Mouse (Mus musculus): ENCODE measurements around the gene Twnk.

Twnk gene

DNA sequence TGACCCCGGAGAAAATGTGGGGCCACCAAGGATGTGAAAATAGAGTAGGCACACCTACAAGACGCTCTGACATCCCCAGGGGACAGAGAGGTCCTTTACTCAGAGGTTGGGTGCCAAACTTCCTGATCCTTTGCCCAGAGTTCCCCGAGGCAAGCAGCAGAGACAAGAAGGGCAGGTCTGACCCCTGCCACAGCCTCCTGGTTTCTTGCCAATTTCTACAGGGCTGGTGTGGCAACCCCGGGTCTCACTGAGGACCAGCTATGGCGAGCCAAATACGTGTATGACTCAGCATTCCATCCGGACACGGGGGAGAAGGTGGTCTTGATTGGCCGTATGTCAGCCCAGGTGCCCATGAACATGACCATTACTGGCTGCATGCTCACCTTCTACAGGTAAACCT is 44.1 kb downstream of the Twnk start:
- DNase-seq (ENCODE audit: low read depth, low spot score), result no peak

DNA sequence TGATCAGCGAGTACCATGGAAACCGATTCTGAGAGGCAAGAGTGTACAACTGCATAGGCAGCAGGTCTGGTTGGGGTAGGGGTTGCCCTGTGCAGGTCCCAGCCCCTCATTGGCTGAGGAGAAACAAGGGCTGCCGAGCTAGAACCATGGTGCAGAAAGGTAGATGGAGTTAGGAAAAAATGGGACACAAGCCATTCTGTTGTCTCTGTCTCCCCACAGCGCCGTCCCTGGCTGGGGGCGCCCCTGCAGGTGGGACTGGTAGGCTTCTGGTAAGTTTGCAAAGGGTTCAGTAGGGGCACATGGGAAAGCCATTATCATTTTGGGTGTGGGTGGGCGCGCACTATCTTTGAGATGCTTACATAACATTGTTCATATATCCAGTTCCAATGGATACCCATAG is 48.0 kb downstream of the Twnk start:
- no peak for DNase-seq (ENCODE audit: low read depth, low spot score)

DNA sequence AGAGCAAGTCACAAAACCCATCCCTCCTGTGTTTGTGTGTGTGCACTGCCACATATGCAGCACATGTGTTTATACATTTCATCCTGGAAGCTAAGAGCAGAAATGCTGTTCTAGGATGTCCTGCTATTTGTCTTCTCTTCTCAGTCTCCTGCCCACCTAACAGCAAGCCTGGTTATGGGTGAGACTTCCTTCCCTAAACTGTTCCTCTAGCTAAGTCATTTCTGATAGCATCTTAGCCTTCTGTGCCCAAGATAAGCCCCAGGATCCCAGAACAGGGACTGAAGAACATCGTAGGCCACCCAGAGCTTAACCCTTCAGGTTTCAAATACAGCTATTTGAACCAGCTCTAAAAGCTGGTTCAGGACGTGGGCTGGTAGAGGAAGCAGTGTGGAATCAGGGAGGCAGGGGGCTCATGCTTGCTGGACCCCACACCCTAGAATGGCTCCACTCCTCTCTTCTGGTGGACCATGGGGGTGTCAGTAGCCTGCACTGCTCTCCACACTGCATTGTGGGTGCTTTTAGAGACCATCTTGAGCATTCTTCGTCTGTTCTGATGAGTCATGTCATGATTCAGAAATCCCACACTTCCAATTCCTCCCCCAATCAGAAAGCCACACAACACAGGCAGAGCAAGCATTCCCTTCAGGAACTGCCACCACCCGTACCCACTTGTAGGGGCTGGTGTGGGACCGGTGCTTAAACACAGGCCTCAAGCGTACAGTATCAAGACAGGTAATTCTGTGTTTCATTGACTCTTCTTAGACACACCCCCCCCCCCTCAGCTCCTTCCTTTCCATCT is 49.6 kb downstream of the Twnk start:
- DNase-seq (ENCODE audit: low read depth, low spot score), result no peak

DNA sequence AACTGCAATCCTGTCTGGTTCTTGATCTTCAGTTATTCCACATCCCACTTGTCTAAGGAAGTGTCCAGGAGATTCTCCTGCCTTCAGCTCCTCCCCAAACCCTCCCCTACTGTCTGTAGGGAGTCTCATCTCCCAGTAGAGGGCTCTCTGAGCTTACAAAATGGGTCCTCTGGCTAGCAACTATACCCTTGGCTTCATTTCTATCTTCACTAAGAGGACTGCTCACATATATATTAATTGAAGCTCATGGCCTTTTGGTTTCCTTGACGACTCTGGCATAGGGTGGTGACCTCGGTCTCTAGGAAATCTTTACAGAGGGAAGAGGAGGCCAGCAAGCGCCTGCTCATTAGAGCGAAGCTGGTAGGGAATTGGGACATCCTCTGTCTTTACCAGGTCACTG is 50.9 kb downstream of the Twnk start:
- DNase-seq (ENCODE audit: low read depth, low spot score), result peak; percentile 73

DNA sequence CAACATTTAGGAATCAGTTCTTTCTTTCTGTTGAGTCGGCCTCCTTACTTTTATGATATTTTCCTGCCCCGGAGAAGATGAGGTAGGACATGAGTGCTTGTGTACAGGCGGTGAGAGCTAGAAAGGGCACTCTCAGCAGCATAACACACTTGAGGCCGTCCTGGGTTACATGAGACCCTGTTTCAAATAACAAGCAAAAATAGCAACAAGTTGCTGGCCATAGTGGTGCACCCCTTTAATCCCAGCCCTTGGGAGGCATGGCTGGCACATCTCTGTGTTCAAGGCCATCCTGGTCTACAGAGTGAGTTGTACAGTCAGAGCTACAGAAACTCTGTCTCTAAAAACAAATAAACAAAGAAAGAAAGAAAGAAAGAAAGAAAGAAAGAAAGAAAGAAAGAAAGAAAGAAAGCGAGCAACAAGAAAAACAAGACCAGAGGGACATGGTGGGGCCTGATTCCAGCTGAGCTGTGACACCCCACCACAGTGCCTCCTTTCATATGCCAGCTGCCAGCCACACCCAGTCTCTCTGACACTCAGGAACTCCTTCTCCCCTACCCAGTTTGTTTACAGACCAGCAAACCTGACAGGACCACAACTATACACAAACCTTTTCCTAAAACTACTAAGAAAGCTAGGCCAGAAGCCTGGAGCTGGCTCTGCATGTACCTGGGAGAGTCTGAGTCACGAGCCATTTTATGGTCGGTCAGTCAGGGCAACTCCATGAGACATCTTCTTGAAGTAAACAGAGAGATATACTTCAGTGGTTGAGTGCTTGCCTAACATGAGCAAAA is 51.6 kb downstream of the Twnk start:
- no peak for DNase-seq (ENCODE audit: low read depth, low spot score)

DNA sequence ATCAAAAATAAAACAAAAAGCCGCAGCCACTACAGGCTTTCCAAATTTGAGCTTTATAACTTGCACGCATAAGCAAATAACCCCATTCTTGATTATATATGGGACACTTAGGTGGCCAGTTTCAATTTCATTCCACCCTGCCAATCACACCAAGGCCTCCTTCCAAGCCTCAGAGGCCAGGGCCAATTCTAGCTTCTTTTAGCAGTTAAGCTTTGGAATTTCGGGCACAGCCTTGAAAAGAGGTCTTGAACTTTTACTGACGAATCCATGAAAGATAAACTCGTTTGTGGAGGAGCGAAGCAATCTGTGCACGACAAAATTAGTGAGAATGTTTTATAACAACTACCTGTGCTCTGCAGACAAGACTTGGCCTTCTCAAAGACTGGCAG is 52.3 kb downstream of the Twnk start:
- DNase-seq (ENCODE audit: low read depth, low spot score), result no peak

DNA sequence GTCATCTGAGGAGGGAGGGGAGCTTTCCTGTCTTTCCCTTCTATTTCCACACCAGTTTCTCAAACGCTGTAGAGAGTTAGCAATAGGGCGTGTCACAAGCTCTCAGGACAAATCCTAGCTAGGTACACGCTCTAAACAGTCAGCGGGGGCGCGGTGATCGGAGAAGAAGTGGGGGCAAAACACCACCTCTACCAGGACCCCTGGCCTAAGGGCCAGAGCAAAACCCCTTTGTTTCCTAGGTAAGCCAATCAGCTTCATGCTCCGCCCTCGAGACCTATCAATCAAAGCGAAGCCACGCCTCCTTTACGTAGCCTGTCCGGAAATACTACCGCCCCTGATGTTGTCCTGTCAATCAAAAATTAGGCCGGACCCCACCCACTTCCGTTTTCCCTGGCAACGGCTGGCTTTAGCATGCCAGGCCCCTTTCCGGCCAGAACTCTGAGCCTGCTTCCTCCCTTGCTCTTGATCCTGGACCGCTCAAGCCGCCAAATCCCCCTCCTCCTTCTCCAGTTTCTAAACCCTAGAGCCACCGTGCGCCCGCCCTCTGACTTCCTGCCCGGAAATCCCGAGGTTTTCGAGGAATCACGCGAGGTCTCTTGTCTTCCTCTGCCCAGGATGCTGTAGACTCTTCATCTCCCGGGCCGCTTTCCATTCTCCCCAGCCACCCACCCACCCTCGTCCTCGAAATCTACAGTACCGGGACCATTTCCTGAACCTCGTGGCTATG is 52.8 kb downstream of the Twnk start:
- DNase-seq (ENCODE audit: low read depth, low spot score), result peak; percentile 97

DNA sequence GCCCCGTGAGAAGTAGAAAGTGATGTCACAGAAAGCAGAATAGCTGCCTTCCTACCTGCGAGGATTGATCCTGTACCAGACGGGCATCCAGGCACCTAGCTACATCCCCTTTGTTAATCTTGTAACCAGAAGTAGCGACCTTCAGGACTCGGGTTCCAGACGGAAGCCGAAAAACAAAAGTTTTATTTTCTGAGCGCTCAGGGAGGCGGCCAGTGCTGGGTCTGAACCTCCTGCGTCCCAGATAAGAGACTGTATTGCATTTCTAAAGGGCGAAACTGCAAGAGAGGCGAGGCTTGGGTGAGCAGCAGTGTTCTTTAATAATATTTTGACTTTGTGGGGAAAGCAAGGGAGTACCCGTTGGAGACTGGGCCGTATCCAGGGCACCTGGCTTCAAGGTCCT is 53.4 kb downstream of the Twnk start:
- no peak for DNase-seq (ENCODE audit: low read depth, low spot score)

All from ZHBTc4 (cell line).